In genomic region chr2:34531801-34532298, GRCm38 (mm10) we compare ENCODE assay signal across 8 mouse cellular contexts.
DNase-seq lines count a peak whose midpoint lies in the region; ATAC-seq and TF ChIP-seq lines count a peak whose summit lies in the region.

No protein-coding gene starts in this region.

- no peaks in the 10 kb centered on the region for H3K27me3 ChIP-seq in embryonic facial prominence, embryonic 13.5 days
- no peaks in the 10 kb centered on the region for H3K27me3 ChIP-seq in heart, postnatal 0 days (ENCODE audit: control insufficient read depth, insufficient read depth, low read length)

- WGBS in embryonic facial prominence, embryonic 13.5 days, result 30% methylated on average over 3 of the region's 3 CpGs
- 21% methylated on average over 3 of the region's 3 CpGs for WGBS in heart, postnatal 0 days

- H3K9me3 ChIP-seq in embryonic facial prominence, embryonic 13.5 days, result no peaks in the 10 kb centered on the region
- no peaks in the 10 kb centered on the region for H3K9me3 ChIP-seq in heart, postnatal 0 days (replicated peaks; ENCODE audit: control insufficient read depth, low read length)

- TF ChIP-seq EP300 in heart, postnatal 0 days (IDR thresholded peaks at IDR 0.05; ENCODE audit: low read depth), result no peak

- H3K4me1 ChIP-seq in embryonic facial prominence, embryonic 13.5 days, result peaks cover 60% of the 10 kb centered on the region
- H3K4me1 ChIP-seq in heart, postnatal 0 days (ENCODE audit: control insufficient read depth, insufficient read depth), result peaks cover 16% of the 10 kb centered on the region; the same call in 1 of the 2 replicates

- H3K9ac ChIP-seq in embryonic facial prominence, embryonic 13.5 days, result no peak overlapping the region
- H3K9ac ChIP-seq in heart, postnatal 0 days (replicated peaks; ENCODE audit: low read depth, low read length), result no peak overlapping the region

- peak; percentile 48; the same call in 1 of the 2 replicates for ATAC-seq in embryonic facial prominence, embryonic 13.5 days (ENCODE audit: insufficient number of reproducible peaks, insufficient read depth, low FRiP score, low TSS enrichment, low read depth)
- no peak for ATAC-seq in heart, postnatal 0 days (ENCODE audit: insufficient read depth, low read depth)

- peak overlapping the region; percentile 78 for H3K27ac ChIP-seq in embryonic facial prominence, embryonic 13.5 days
- peak overlapping the region; percentile 36 for H3K27ac ChIP-seq in heart, postnatal 0 days (ENCODE audit: low read depth)

- DNase-seq in left cerebral cortex, adult 18-20 months (ENCODE audit: low spot score in 2 of 2), result peak; percentile 27 to 30
- DNase-seq in left cerebral cortex, adult 11 months (ENCODE audit: low spot score), result no peak
- no peak for DNase-seq in heart, postnatal 0 days (ENCODE audit: low spot score)
- DNase-seq in left cerebral cortex, postnatal 4 days, result peak; percentile 47
- no peak for DNase-seq in gastrocnemius, postnatal 36 days
- DNase-seq in testis, postnatal 14 days (ENCODE audit: low spot score), result no peak
- no peak for DNase-seq in spleen, postnatal 14 days (ENCODE audit: low spot score in 2 of 2)

- no peak for TF ChIP-seq CTCF in heart, postnatal 0 days (IDR thresholded peaks at IDR 0.05; ENCODE audit: low read depth)

- no peak overlapping the region for H3K4me2 ChIP-seq in embryonic facial prominence, embryonic 13.5 days
- no peak overlapping the region for H3K4me2 ChIP-seq in heart, postnatal 0 days (ENCODE audit: low read depth, low read length)

- H3K4me3 ChIP-seq in embryonic facial prominence, embryonic 13.5 days, result no peak overlapping the region
- no peak overlapping the region for H3K4me3 ChIP-seq in heart, postnatal 0 days (ENCODE audit: low read depth, low read length)

- intact Hi-C loops in left cerebral cortex, postnatal 4 days (cut with DNase I), result no loop called here
- intact Hi-C loops in gastrocnemius, postnatal 36 days (cut with DNase I), result no loop called here

- no peaks in the 10 kb centered on the region for H3K36me3 ChIP-seq in embryonic facial prominence, embryonic 13.5 days
- no peaks in the 10 kb centered on the region for H3K36me3 ChIP-seq in heart, postnatal 0 days (replicated peaks; ENCODE audit: control insufficient read depth, insufficient read depth, low read length)

Comparison
In these comparisons a context has a peak if more than half of its experiments do, and no peak if none do; other contexts are left out.
1. DNase-seq: peak in left cerebral cortex, adult 18-20 months (2 of 2) and left cerebral cortex, postnatal 4 days (single experiment); none in left cerebral cortex, adult 11 months (single experiment), heart, postnatal 0 days (single experiment), gastrocnemius, postnatal 36 days (0 of 2), testis, postnatal 14 days (single experiment) and spleen, postnatal 14 days (0 of 2).